In the genomic region with DNA sequence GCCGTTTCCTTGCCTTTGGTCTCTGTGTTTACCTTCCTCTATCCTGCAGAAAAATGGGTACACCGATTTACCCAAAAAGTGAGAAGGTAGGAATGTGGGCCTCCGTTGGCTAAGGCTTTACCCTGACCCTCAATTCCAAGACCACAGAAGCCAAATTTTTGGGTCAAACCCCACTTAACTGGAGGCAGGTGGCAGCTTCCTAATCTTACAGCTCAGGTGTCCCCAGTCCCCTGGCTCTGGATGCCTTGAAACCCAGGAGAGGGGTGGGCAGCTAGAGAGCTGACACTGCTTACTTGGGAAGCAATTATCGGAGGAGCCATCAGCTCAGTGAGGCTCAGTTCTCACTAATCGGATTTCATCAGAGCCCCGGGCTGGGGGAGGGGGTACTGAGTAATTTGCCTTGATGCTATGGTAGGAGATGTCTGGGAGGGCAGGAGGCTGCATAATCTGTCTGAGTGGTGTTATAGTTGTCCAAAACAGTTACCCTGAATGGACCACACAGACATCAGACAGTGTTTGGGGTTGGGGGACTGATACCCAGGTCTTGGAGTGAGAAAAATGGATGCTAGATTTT, we compare ENCODE assay signal across 8 mouse cellular contexts. TPM values are rescaled to one million over a fixed set of nuclear protein-coding genes. Genes with fewer than 3 reads are reported as not detected.
DNase-seq lines count a peak whose midpoint lies in the region; ATAC-seq lines count a peak whose summit lies in the region.

A gene (minus strand): TSS at position 51 of the 574 bp plus-strand sequence.

- no peaks in the 10 kb centered on the region for H3K36me3 ChIP-seq in liver, embryonic 11.5 days (ENCODE audit: control insufficient read depth, insufficient read depth, low read length)
- no peaks in the 10 kb centered on the region for H3K36me3 ChIP-seq in liver, embryonic 12.5 days
- H3K36me3 ChIP-seq in embryonic facial prominence, embryonic 14.5 days (ENCODE audit: control insufficient read depth, insufficient read depth, low read length) = no peaks in the 10 kb centered on the region
- no peaks in the 10 kb centered on the region for H3K36me3 ChIP-seq in midbrain, embryonic 11.5 days (ENCODE audit: control insufficient read depth, insufficient read depth, low read length)

- H3K27ac ChIP-seq in liver, embryonic 11.5 days (ENCODE audit: low read depth, low read length) = no peak within 1 kb of the TSS
- H3K27ac ChIP-seq in liver, embryonic 12.5 days = no peak within 1 kb of the TSS
- no peak within 1 kb of the TSS for H3K27ac ChIP-seq in embryonic facial prominence, embryonic 14.5 days (replicated peaks; ENCODE audit: low read depth, low read length)
- H3K27ac ChIP-seq in midbrain, embryonic 11.5 days (ENCODE audit: low read depth, low read length) = no peak within 1 kb of the TSS

- no peak for DNase-seq in liver, embryonic 11.5 days (ENCODE audit: low spot score)
- DNase-seq in embryonic facial prominence, embryonic 14.5 days (ENCODE audit: low spot score) = no peak
- DNase-seq in heart, postnatal 4 days = no peak
- peak; percentile 84 for DNase-seq in midbrain, embryonic 11.5 days (ENCODE audit: low spot score, missing footprints)
- no peak for DNase-seq in kidney, adult 18-20 months
- DNase-seq in cerebellum, postnatal 10 days = no peak

- ATAC-seq in liver, embryonic 11.5 days (replicated peaks; ENCODE audit: low FRiP score) = no peak
- no peak for ATAC-seq in liver, embryonic 12.5 days
- ATAC-seq in embryonic facial prominence, embryonic 14.5 days (ENCODE audit: low read depth) = no peak
- no peak for ATAC-seq in midbrain, embryonic 11.5 days (ENCODE audit: low FRiP score)
- no peak for ATAC-seq in monocyte, adult 5-6 weeks (replicated peaks; ENCODE audit: insufficient number of reproducible peaks, low FRiP score, low TSS enrichment, poor library complexity, severe bottlenecking)

- no peak within 1 kb of the TSS for H3K4me2 ChIP-seq in liver, embryonic 11.5 days
- no peak within 1 kb of the TSS for H3K4me2 ChIP-seq in liver, embryonic 12.5 days
- H3K4me2 ChIP-seq in embryonic facial prominence, embryonic 14.5 days (ENCODE audit: low read depth, low read length) = no peak within 1 kb of the TSS
- H3K4me2 ChIP-seq in midbrain, embryonic 11.5 days = no peak within 1 kb of the TSS

- H3K4me3 ChIP-seq in liver, embryonic 11.5 days (ENCODE audit: low read depth, low read length) = no peak within 1 kb of the TSS
- no peak within 1 kb of the TSS for H3K4me3 ChIP-seq in liver, embryonic 12.5 days
- H3K4me3 ChIP-seq in embryonic facial prominence, embryonic 14.5 days (ENCODE audit: low read depth, low read length) = no peak within 1 kb of the TSS
- H3K4me3 ChIP-seq in midbrain, embryonic 11.5 days (ENCODE audit: low read depth, low read length) = no peak within 1 kb of the TSS

- H3K4me1 ChIP-seq in liver, embryonic 11.5 days (replicated peaks; ENCODE audit: control insufficient read depth, insufficient read depth, low read length) = peaks cover 33% of the 10 kb centered on the region
- peaks cover 53% of the 10 kb centered on the region for H3K4me1 ChIP-seq in liver, embryonic 12.5 days
- H3K4me1 ChIP-seq in embryonic facial prominence, embryonic 14.5 days (ENCODE audit: control insufficient read depth, insufficient read depth, low read length) = peaks cover 18% of the 10 kb centered on the region
- peaks cover 36% of the 10 kb centered on the region for H3K4me1 ChIP-seq in midbrain, embryonic 11.5 days (ENCODE audit: control insufficient read depth, insufficient read depth, low read length)

- no peak within 1 kb of the TSS for H3K9ac ChIP-seq in liver, embryonic 11.5 days (ENCODE audit: low read depth, low read length)
- H3K9ac ChIP-seq in liver, embryonic 12.5 days = no peak within 1 kb of the TSS
- no peak within 1 kb of the TSS for H3K9ac ChIP-seq in embryonic facial prominence, embryonic 14.5 days (ENCODE audit: low read depth, low read length)
- H3K9ac ChIP-seq in midbrain, embryonic 11.5 days (ENCODE audit: low read length) = no peak within 1 kb of the TSS

- WGBS in liver, embryonic 11.5 days = 39% methylated on average over 6 of the region's 6 CpGs
- 35% methylated on average over 6 of the region's 6 CpGs for WGBS in liver, embryonic 12.5 days (ENCODE audit: insufficient replicate concordance)
- 30% methylated on average over 6 of the region's 6 CpGs for WGBS in embryonic facial prominence, embryonic 14.5 days
- 24% methylated on average over 6 of the region's 6 CpGs for WGBS in midbrain, embryonic 11.5 days

- H3K27me3 ChIP-seq in liver, embryonic 11.5 days (replicated peaks; ENCODE audit: control insufficient read depth, insufficient read depth, low read length) = peaks cover 65% of the 10 kb centered on the region
- H3K27me3 ChIP-seq in liver, embryonic 12.5 days (replicated peaks) = peaks cover 70% of the 10 kb centered on the region
- peaks cover 63% of the 10 kb centered on the region for H3K27me3 ChIP-seq in embryonic facial prominence, embryonic 14.5 days (replicated peaks; ENCODE audit: control insufficient read depth, insufficient read depth, low read length)
- H3K27me3 ChIP-seq in midbrain, embryonic 11.5 days (ENCODE audit: control insufficient read depth, insufficient read depth, low read length) = peaks cover 63% of the 10 kb centered on the region

- H3K9me3 ChIP-seq in liver, embryonic 11.5 days (ENCODE audit: control insufficient read depth, low read length) = no peaks in the 10 kb centered on the region
- H3K9me3 ChIP-seq in liver, embryonic 12.5 days (replicated peaks) = no peaks in the 10 kb centered on the region
- H3K9me3 ChIP-seq in embryonic facial prominence, embryonic 14.5 days (ENCODE audit: control insufficient read depth, low read length) = no peaks in the 10 kb centered on the region
- no peaks in the 10 kb centered on the region for H3K9me3 ChIP-seq in midbrain, embryonic 11.5 days (ENCODE audit: control insufficient read depth, low read length)

RNA-seq across cellular contexts. Expression of the gene that starts here (rescaled TPM):
- 12.8 and 13.3 TPM in 2 replicates for polyA plus RNA-seq in liver, embryonic 11.5 days (2014; fragmentation: Nextera tagmentation; extraction: Ambion mirVana)
- 6.7 and 7.8 TPM in 2 replicates for polyA plus RNA-seq in liver, embryonic 12.5 days (2016; fragmentation: Nextera tagmentation; extraction: Ambion mirVana)
- 14.9 and 18.4 TPM in 2 replicates for polyA plus RNA-seq in embryonic facial prominence, embryonic 14.5 days (2014; fragmentation: Nextera tagmentation; extraction: Ambion mirVana)
- total RNA-seq in heart, postnatal 4 days (2021) = 10 to 100 TPM; 12.7 to 14.1 TPM
- polyA plus RNA-seq in midbrain, embryonic 11.5 days (2014; fragmentation: Nextera tagmentation; extraction: Ambion mirVana) = 26.5 and 27.2 TPM in 2 replicates
- 3.2 to 7.1 TPM (median 5.3 TPM) in 3 replicates for total RNA-seq in monocyte, adult 5-6 weeks (2017)
